Mouse (Mus musculus): ENCODE measurements around the gene Gm38100. TPM values are rescaled to one million over a fixed set of nuclear protein-coding genes. Genes with fewer than 3 reads are reported as not detected.

Gene Gm38100
- 0.33 TPM in 1 of 2 replicates, not detected in the other for polyA plus RNA-seq (2016; fragmentation: Nextera tagmentation; extraction: Ambion mirVana)

DNA sequence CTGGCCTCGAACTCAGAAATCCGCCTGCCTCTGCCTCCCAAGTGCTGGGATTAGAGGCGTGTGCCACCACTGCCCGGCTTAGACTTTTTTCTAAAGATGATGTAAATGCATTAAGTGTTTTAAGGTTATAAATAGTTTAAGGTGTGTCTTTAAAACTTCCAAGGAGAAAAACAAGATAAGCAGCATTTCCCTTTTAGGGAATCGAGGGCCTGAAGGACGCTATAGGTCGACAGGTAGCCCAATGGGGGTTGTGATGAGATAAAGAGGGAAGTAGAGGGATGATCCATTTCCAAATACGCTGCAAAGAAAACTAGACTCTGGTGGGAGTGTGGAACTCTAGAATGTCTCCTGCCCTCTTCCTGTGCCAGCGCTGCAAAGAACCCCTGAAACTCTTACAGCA is at the start of gene Gm38100:
TSS of gene Gm38100 (plus strand) at position 301 of the 400 bp plus-strand sequence.
- 89% methylated on average over 9 of the region's 9 CpGs for WGBS
- no peak within 1 kb of the TSS for H3K4me3 ChIP-seq
- no peak for DNase-seq (ENCODE audit: low spot score)
- H3K36me3 ChIP-seq (replicated peaks): no peaks in the 10 kb centered on the region
- no peaks in the 10 kb centered on the region for H3K9me3 ChIP-seq
- H3K27ac ChIP-seq (replicated peaks): no peak within 1 kb of the TSS
- H3K4me1 ChIP-seq: no peaks in the 10 kb centered on the region
- no peaks in the 10 kb centered on the region for H3K27me3 ChIP-seq (replicated peaks; ENCODE audit: low read depth, poor library complexity, severe bottlenecking)

DNA sequence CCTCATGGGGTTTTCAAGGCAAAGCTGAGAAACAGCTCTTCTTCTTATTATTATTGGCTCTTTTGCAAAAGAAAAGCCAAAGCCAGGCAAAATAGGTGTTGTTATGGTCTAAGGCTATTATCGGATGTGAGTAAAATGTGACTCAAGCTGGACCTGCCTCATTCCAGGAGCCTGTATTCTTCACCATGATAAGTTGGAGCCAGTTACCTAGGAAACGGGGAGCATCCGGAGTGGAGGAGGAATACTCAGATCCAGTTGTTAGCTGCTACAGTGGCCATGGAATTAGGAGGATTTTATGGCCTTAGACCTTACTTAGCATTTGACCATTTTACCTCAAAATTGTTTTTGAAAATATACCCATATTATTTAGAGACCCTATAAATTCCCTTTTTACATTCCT is 49.4 kb upstream of the Gm38100 start:
- no peaks in the 10 kb centered on the region for H3K27me3 ChIP-seq (replicated peaks; ENCODE audit: low read depth, poor library complexity, severe bottlenecking)
- no peak overlapping the region for H3K27ac ChIP-seq (replicated peaks)
- H3K4me3 ChIP-seq: no peak overlapping the region
- H3K36me3 ChIP-seq (replicated peaks): no peaks in the 10 kb centered on the region
- no peaks in the 10 kb centered on the region for H3K9me3 ChIP-seq
- 0 out of 2 replicates have a peak, but pooled peaks cover 4% of the 10 kb centered on the region for H3K4me1 ChIP-seq
- no peak for DNase-seq (ENCODE audit: low spot score)
- 83% methylated on average over 3 of the region's 3 CpGs for WGBS

DNA sequence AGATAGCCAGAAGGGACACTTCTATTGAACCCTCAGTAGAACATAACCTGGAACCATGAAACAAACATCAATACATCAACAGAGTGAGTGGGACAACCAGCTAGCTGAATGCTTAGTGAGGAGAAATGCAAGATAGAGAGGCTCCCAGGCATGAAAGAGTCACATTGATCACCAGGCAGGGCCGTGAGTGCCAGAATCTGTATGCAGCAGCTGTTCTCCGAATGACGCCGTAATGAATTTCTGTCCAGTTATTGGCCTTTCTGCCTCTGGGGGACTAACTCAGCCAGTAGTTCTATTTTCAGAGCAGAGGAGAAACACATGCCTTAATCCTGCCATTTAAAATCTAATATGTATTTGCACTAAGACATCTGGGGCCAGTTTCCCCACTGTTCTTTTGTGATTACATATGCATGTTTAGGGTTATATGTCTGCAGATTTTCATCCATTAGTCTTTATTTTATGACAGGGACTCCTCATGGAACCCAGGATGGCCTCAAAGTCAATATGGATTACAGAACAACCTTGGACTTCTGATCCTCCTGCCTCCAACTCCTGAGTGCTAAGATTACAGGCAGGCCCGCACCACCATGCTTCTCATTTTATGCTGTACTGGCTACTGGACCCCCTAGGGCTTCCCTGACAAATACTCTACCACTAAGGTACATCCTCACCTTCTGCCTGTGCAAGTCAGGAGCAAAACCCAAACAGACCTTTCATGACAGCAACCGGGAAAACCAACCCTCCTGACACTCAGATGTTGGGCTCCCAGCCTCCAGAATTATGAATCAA is 47.9 kb upstream of the Gm38100 start:
- WGBS: 84% methylated on average over 6 of the region's 6 CpGs
- Histone ChIP-seq H3K9me3 (no peaks in the 10 kb centered on the region), H3K27me3 (replicated peaks; ENCODE audit: low read depth, poor library complexity, severe bottlenecking) (no peaks in the 10 kb centered on the region), H3K4me3 (no peak overlapping the region), H3K36me3 (replicated peaks) (no peaks in the 10 kb centered on the region), H3K27ac (replicated peaks) (no peak overlapping the region), H3K4me1 (no peaks in the 10 kb centered on the region)
- DNase-seq (ENCODE audit: low spot score): no peak

DNA sequence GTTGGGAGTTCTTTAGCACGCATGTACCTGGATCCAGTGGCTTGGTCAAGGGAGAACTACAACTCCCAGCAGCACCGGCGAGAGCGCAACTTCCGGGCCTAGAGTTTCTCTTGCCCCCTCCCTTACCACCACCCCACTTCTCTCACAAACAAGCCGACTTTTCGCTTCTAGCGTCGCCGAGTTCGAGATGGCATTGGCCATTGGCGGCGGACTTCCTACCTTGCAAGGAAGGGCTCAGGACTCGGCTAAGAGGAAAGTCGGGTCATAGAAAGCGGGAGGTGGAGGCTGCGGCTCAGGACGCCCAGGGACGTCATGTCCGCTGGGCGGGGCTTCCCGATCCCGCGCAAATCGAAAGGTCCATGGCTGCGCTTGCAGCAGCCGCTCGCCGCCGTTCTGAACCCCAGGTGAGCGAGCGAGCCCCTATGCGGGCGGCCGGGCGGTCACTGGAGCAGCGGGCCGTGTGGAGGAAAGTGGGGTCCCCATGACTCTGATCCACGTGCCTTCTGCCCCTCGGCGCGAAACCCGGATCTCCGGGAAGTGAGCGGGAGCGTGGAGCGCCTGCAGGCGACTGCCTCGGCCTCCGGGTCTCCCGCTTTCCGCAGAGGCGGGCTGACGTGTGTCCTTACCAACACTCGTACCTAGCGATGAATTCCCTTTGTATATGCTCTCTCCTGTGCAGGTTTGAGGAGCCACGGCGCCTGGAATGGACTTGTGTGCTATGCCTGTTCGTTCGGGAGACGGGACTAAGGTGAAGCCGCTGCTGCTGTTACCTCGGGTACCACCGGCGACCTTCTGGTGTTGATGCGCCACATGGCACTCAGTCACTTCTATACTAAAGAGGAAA is 39.5 kb upstream of the Gm38100 start, which contains the start of gene Exo1:
TSS of gene Exo1 (plus strand) at position 129 of the 844 bp plus-strand sequence.
- H3K36me3 ChIP-seq (replicated peaks): peaks cover 42% of the 10 kb centered on the region
- H3K4me1 ChIP-seq: peaks cover 20% of the 10 kb centered on the region
- DNase-seq (ENCODE audit: low spot score): peak; percentile 91
- no peaks in the 10 kb centered on the region for H3K9me3 ChIP-seq
- under 1% methylated on average over 66 of the region's 66 CpGs for WGBS
- peak within 1 kb of the TSS; percentile 96 for H3K27ac ChIP-seq (replicated peaks)
- H3K4me3 ChIP-seq: peak within 1 kb of the TSS; percentile 71
- no peaks in the 10 kb centered on the region for H3K27me3 ChIP-seq (replicated peaks; ENCODE audit: low read depth, poor library complexity, severe bottlenecking)

DNA sequence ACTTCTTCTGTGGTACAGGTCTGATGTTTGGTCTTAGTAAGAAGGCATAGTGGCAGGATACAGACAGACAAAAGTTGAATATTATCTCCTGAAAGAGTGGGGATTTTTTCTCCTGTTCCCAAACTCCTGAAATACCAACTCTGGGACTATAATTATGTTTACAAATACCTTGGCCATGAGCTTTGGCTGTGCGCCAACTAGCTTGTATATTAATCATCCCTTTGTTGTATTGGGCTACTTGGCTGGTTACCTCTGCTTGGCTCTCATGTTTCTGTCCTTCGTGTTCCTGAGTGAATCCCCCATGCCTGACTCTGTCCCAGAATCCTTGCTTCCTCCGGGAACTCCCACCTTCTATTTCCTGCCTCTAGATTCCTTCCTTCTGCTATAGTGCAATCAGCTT is 36.7 kb upstream of the Gm38100 start:
- no peaks in the 10 kb centered on the region for H3K9me3 ChIP-seq
- DNase-seq (ENCODE audit: low spot score): no peak
- peaks cover 66% of the 10 kb centered on the region for H3K36me3 ChIP-seq (replicated peaks)
- WGBS: 97% methylated on average over 3 of the region's 3 CpGs
- no peaks in the 10 kb centered on the region for H3K27me3 ChIP-seq (replicated peaks; ENCODE audit: low read depth, poor library complexity, severe bottlenecking)
- peaks cover 20% of the 10 kb centered on the region for H3K4me1 ChIP-seq
- H3K27ac ChIP-seq (replicated peaks): no peak overlapping the region
- H3K4me3 ChIP-seq: no peak overlapping the region

DNA sequence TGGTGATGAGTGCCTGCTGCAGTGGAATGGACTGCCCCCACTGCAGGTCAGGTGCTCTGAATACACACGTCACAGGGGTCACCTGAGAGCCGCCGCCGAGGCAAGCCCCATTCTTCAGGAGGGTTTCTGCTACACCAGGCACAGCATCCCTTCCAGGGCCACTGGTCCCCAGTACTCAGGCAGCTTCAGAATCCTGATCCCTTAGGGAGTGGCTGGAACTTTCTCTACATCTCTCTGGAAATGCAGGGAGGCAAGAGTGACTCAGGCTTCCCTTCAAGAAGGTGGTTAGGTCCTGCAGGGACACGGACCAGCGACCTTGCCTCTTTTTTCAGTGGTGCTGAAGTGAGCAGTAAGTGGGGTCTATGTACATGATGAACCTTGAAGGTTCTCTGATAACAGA is 26.9 kb upstream of the Gm38100 start:
- Histone ChIP-seq H3K4me3 (no peak overlapping the region), H3K36me3 (replicated peaks) (peaks cover 82% of the 10 kb centered on the region), H3K4me1 (no peaks in the 10 kb centered on the region), H3K27ac (replicated peaks) (no peak overlapping the region), H3K9me3 (no peaks in the 10 kb centered on the region), H3K27me3 (replicated peaks; ENCODE audit: low read depth, poor library complexity, severe bottlenecking) (no peaks in the 10 kb centered on the region)
- 91% methylated on average over 6 of the region's 6 CpGs for WGBS
- no peak for DNase-seq (ENCODE audit: low spot score)

DNA sequence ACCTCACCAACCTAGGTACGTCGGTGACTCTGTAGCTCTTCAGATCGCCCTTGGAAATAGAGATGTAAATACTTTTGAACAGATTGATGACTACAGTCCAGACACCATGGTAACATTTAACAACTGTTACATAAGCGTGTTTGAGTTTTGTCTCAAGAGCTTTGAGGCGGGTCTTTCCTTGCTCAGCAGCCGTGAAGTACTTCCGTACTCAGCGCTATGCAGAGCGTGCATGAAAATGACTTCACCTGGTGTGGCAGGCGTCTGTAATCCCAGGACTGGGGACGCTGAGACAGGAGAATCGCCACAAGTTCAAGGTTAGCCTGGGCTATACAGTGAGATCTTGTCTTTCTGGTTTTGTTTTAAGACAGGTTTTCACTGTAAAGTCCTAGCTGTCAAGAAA is 26.4 kb upstream of the Gm38100 start:
- no peaks in the 10 kb centered on the region for H3K27me3 ChIP-seq (replicated peaks; ENCODE audit: low read depth, poor library complexity, severe bottlenecking)
- H3K9me3 ChIP-seq: no peaks in the 10 kb centered on the region
- no peaks in the 10 kb centered on the region for H3K4me1 ChIP-seq
- 96% methylated on average over 12 of the region's 12 CpGs for WGBS
- H3K27ac ChIP-seq (replicated peaks): no peak overlapping the region
- peaks cover 82% of the 10 kb centered on the region for H3K36me3 ChIP-seq (replicated peaks)
- no peak for DNase-seq (ENCODE audit: low spot score)
- no peak overlapping the region for H3K4me3 ChIP-seq

DNA sequence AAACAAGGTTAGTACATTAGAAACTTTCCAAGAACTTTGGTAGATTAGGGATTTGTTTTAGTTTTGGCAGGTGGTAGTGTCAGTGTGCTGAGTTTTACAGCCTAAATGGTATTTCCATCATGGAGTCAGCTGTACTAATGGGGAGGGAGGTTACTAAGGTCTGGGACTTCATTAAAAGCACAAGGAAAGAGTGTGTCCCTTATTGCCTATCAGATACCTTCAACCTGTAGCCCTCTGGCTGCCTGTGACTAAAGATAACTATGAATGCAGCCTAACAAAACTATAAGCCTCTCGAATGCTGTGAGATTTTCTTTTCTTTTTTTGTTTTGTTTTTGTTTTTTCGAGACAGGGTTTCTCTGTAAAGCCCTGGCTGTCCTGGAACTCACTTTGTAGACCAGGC is 8.9 kb upstream of the Gm38100 start:
- Histone ChIP-seq H3K36me3 (replicated peaks) (peaks cover 57% of the 10 kb centered on the region), H3K27ac (replicated peaks) (no peak overlapping the region), H3K27me3 (replicated peaks; ENCODE audit: low read depth, poor library complexity, severe bottlenecking) (no peaks in the 10 kb centered on the region), H3K4me1 (no peaks in the 10 kb centered on the region), H3K4me3 (no peak overlapping the region), H3K9me3 (no peaks in the 10 kb centered on the region)
- WGBS: 90% methylated on average over 2 of the region's 2 CpGs
- no peak for DNase-seq (ENCODE audit: low spot score)

DNA sequence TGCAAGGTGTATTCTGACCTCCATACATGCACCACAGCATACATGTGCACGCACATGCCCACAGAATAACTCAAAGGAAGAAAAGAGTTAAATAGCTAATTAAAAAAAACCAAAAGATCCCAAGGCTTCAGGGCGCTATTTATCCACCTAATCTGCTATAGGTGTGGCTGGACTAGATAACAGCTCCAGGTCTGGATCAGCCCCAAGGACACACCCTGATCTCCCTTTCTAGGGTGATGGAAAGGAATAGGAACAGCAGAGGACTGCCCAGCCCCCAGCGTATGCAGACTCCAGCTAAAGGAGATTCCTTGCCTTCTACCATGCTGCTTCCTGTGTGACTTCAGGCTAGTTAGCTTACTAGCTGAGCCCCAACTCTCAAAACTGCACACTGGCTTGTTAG is 8.1 kb upstream of the Gm38100 start:
- Histone ChIP-seq H3K27ac (replicated peaks) (no peak overlapping the region), H3K36me3 (replicated peaks) (peaks cover 49% of the 10 kb centered on the region), H3K9me3 (no peaks in the 10 kb centered on the region), H3K4me1 (no peaks in the 10 kb centered on the region), H3K27me3 (replicated peaks; ENCODE audit: low read depth, poor library complexity, severe bottlenecking) (no peaks in the 10 kb centered on the region), H3K4me3 (no peak overlapping the region)
- DNase-seq (ENCODE audit: low spot score): no peak
- 87% methylated on average over 3 of the region's 3 CpGs for WGBS

DNA sequence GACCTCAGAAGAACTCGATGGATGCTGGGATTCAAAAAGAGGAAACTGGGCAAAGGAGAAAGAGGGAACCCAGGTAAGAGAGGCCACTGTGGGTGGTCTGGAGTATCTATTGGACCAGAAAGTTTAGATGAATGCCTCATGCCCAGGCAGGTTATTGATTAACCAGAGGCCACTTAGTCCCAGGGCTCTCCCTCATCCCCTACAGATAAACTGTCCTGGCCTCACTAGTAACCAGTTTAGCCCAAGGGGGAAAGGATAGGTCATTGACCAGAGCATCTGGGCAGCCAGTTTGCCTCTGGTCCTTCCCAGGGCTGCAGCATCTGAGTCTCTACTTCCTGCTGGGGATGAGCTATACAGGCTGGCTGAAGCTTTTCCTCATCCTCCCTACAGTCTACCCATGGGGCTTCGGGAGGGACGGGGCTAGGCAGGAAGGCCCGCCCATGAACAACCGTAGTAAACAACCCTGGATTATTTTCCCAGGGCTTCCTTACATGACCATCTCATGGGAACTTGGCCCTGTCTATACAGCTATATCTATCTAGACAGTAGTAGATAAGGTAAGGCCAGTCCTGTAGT is 6.3 kb upstream of the Gm38100 start:
- DNase-seq (ENCODE audit: low spot score): no peak
- Histone ChIP-seq H3K9me3 (no peaks in the 10 kb centered on the region), H3K27me3 (replicated peaks; ENCODE audit: low read depth, poor library complexity, severe bottlenecking) (no peaks in the 10 kb centered on the region), H3K36me3 (replicated peaks) (peaks cover 31% of the 10 kb centered on the region), H3K27ac (replicated peaks) (no peak overlapping the region), H3K4me1 (no peaks in the 10 kb centered on the region), H3K4me3 (no peak overlapping the region)
- WGBS: 77% methylated on average over 5 of the region's 5 CpGs

DNA sequence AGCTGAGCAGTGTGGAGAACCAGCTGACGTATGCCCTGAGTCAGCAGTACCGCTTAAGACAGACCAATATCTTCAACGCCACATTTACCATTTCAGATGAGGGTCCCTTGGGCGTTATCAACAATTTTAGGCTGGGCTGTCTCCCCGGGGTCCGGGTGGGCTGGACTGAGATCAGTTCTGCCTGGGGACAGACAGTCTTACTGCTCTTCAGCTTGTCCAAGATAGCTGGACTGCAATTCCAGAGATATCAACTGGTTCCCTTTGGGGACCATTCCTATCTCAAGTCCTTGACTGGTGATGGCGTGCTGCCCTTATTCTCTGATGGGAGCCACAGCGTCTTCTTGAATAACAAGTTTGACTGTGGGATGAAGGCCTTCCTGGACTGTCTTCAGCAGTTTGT is 962 bp downstream of the Gm38100 start:
- no peaks in the 10 kb centered on the region for H3K36me3 ChIP-seq (replicated peaks)
- no peak overlapping the region for H3K27ac ChIP-seq (replicated peaks)
- WGBS: 88% methylated on average over 8 of the region's 8 CpGs
- DNase-seq (ENCODE audit: low spot score): no peak
- H3K27me3 ChIP-seq (replicated peaks; ENCODE audit: low read depth, poor library complexity, severe bottlenecking): no peaks in the 10 kb centered on the region
- H3K4me1 ChIP-seq: no peaks in the 10 kb centered on the region
- no peak overlapping the region for H3K4me3 ChIP-seq
- no peaks in the 10 kb centered on the region for H3K9me3 ChIP-seq

DNA sequence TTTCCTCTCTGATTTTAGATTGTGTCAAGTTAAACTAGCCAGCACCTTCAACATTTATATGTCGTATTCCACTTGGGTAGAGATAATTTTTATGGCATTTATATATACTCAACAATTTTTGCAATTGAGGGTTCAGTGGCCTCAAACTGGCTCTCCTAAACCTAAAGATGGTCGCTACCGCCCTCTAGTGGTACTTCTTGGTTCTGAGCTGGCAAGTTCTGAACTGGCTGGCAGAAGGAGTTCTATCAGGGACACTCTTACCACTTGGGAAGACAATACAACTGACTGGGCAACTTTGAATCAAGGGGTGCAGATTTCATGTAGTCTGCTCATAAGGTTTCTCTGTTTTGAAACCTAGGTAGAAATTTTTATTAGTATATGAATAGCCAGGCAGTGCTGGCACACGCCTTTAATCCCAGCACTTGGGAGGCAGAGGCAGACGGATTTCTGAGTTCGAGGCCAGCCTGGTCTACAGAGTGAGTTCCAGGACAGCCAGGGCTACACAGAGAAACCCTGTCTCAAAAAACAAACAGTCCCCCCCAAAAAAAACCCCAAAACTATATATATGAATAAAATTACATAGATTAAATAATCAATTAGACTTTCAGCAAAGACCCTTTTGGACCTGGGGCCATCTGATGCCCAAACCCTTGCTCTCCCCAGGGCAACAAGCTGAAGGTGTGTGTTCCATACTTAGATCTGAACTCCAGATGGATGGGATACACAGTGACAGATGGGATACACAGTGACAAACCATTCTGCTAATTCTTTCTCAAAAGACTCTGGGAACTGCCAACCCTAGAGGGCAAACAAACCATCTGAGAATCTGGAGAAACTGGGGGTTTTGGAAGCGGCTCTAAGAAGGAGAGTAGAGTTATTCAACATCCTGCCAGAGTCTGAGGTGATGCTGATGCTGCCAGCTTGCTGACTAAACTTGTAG is 4.0 kb downstream of the Gm38100 start:
- DNase-seq (ENCODE audit: low spot score): peak; percentile 64
- no peaks in the 10 kb centered on the region for H3K27me3 ChIP-seq (replicated peaks; ENCODE audit: low read depth, poor library complexity, severe bottlenecking)
- no peaks in the 10 kb centered on the region for H3K36me3 ChIP-seq (replicated peaks)
- H3K9me3 ChIP-seq: no peaks in the 10 kb centered on the region
- H3K4me1 ChIP-seq: no peaks in the 10 kb centered on the region
- 52% methylated on average over 7 of the region's 7 CpGs for WGBS
- no peak overlapping the region for H3K27ac ChIP-seq (replicated peaks)
- no peak overlapping the region for H3K4me3 ChIP-seq
